Mouse (Mus musculus): Measurements from ENCODE around the gene Tssc4.

Gene Tssc4

GRCm38 (mm10) chr7:143069751-143070400, 827 bp downstream of the Tssc4 start:
- 7% methylated on average over 30 of the region's 30 CpGs for WGBS

- WGBS, result 85% methylated on average over 10 of the region's 10 CpGs
These were observed 1.5 kb downstream of the Tssc4 start for GRCm38 (mm10) chr7:143070506-143071070.

GRCm38 (mm10) chr7:143072605-143073004, 3.6 kb downstream of the Tssc4 start:
- WGBS, result 92% methylated on average over 5 of the region's 5 CpGs

- 65% methylated on average over 1 of the region's 1 CpGs for WGBS
These were observed 4.0 kb downstream of the Tssc4 start for GRCm38 (mm10) chr7:143073086-143073485.

GRCm38 (mm10) chr7:143075394-143075793, 6.3 kb downstream of the Tssc4 start:
- WGBS, result 85% methylated on average over 5 of the region's 5 CpGs

GRCm38 (mm10) chr7:143077351-143077750, 8.3 kb downstream of the Tssc4 start:
- 93% methylated on average over 2 of the region's 2 CpGs for WGBS

- WGBS, result 80% methylated on average over 6 of the region's 6 CpGs
These were observed 13.0 kb downstream of the Tssc4 start for GRCm38 (mm10) chr7:143082024-143082423.

DNA sequence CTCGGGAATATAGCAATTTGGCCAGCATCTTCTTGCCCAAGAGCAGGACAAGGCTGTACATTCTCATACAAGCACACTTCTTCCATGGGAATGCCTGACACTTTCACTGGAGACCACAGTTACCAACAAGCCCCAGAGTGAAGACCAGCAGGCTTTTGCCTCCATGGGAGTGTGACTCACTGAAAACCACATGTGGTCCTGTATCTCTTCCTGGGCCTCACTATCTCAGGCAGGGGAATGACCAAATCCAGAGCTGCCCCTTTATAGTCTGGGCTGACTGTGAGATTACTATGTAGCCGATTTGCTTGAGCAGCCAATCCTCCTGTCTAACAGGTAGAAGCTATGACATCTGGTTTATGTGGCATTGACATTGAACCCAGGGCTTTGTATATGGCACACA, 14.7 kb downstream of the Tssc4 start:
- WGBS, result 91% methylated on average over 2 of the region's 2 CpGs

GRCm38 (mm10) chr7:143086366-143086765, 17.3 kb downstream of the Tssc4 start:
- 69% methylated on average over 2 of the region's 2 CpGs for WGBS

- WGBS, result 70% methylated on average over 4 of the region's 4 CpGs
These were observed 18.1 kb downstream of the Tssc4 start for GRCm38 (mm10) chr7:143087070-143087579.

DNA sequence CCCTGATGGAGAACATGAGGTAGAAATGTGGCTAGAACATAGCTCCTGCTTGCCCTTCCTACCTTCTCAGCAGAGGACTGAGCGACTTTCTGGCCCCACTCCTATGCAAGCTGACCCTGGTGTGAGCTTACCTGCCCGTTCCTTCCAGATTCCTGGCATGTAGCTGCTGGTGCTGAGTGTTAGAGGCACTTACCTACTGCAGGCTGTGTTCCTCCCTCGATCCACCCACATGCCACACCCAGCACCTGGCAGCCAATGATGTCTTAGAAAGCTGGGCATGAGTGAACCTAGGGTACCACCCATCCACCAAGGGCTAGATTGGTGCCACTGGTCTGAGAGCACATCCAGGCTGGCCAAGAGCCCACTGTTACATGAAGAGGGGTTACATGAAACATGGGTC, 24.8 kb downstream of the Tssc4 start:
- 77% methylated on average over 3 of the region's 3 CpGs for WGBS

- 54% methylated on average over 10 of the region's 10 CpGs for WGBS
These were observed 25.8 kb downstream of the Tssc4 start, which contains the start of gene Trpm5 for GRCm38 (mm10) chr7:143094592-143095553. TSS of gene Trpm5 (minus strand) at chr7:143094642.

DNA sequence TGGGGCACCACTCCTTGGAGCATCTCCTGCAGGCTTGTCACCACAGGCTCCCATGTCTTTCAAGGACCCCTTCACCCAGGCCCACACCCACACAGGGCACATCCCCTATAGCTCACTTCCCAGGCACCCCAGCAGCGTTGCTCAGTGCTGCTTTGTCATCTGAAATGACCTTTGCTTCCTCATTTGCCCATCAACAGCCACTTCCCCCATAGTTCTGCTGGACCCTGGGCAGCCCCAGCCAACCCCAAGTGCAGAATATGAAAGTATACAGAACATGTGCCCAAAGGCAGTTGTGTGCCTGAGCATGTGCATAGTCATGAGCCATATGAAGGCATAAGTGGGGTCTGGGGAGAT, 26.5 kb downstream of the Tssc4 start:
- whole genome bisulfite sequencing, result 59% methylated on average over 1 of the region's 1 CpGs

- WGBS, result 32% methylated on average over 4 of the region's 4 CpGs
These were observed 31.7 kb downstream of the Tssc4 start for GRCm38 (mm10) chr7:143100759-143101158.

DNA sequence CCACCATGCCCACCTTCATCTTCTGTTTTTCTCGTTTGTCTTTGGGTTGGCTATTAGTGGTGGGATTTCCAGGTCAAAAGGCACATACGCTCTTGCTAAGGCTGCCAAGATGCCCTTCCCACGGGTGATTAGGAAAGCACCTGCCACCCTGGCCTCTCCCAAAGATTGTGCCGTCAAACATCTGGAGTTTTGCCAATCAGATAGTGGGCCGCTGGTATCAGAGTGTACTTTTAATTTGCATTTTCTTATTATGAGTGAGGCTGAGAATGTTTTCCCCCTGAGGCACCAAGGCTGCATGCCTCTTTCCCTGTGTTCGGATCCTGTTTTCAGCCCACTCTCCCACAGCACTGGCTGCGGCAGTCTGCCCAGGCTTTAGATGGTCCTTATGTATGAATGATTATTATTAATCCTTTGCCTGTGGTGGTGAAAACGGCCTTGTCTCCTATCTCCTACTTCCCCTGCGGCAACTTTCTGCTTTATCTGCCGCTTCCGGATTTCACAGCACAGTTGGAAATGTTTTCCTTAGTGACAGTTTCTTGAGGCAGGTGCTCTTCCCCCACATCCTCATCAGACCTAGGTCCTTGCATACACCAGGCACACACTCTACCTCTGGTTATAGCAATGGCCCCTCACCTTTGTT, 36.3 kb downstream of the Tssc4 start:
- WGBS, result 71% methylated on average over 11 of the region's 11 CpGs

- WGBS, result 76% methylated on average over 4 of the region's 4 CpGs
These were observed 37.0 kb downstream of the Tssc4 start, which contains the start of gene Kcnq1 for GRCm38 (mm10) chr7:143106062-143106461. TSS of gene Kcnq1 (plus strand) at chr7:143106362.

DNA sequence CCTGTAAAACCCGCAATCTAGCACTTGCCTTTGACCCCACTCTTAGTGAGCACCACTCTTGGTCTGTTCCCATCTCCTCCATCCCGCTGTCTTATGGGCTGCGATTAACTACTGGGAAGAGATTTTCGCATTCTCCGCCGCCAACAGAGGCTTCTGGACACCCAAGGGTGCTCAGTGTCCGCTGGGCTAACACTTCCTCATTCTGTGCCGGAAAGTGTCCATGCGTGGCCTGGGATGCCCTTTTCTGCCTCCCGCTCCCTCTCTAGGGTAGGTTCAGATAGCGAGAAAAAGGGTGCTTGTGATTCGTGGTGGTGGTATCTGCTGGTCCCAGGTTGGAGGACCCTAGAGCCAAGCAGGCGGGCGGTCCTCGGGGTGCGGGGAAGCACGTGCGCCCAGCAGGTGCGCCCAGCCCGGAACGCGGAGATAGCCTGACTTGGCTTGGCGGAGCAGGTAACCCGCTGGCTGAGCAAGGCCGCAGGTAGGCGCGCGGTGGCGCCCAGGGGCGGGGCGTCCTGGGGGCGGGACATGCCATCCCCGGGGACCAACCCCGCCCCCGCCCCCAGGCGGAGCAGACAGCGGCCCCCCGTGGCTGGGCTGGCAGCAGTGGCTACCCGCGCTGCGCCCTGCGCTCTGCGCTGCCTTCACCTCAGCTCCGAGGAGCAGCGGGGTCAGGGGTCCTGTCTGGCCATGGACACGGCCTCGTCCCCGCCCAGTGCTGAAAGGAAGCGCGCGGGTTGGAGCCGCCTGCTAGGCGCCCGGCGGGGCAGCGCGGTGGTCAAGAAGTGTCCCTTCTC, 37.8 kb downstream of the Tssc4 start:
- WGBS, result 10% methylated on average over 57 of the region's 57 CpGs

DNA sequence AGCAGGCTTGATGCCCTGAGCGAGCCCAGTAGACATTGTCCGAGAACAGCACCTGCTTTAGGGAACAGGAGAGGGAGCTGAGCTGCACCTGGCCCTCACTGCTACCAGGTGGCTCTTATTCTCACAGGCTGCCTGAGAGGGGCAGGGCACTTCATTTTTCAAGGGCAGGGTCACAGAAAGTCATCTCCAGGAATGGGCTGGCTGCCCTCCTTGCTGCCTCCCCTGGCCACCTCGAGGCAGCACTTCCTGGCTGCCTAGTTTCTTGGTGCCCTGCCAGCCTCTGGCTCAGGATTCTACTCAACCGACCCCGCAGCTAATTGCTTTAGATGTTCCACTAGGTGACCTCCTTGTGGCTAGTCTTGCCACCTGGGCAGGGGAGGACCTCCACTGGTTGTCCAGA, 39.2 kb downstream of the Tssc4 start:
- WGBS, result 46% methylated on average over 5 of the region's 5 CpGs

DNA sequence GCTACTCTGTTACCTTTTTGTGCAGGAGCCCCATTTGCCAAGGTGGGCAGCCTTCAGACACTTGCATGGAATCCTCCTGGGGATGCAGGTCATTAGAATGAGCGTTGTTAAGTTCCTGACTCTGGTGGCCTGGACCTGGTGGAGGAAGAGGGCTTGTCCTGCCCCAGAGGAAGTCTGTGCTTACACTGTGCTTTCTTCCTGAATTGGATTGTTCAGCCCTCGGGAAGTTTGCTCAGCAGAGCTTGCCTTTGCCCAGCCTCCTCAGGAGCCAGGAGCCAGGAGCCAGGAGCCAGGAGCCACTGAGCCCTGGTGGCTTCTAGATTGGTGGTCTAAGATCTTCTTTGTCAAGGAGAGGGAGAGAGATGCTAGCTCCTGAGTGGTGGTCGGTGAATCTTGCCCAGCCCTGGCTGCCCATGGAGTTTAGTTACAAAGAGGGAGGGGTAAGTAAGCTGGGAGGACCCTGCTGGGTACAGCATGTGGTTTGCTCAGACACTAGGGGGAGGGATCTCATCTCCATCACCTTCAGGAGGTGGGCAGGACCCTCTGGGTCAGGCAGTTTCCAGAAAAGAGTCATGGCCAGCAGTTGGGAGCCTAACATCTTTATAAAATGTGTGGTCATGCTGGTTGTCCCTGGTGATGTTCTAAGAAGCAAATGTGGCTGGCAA, 40.1 kb downstream of the Tssc4 start:
- WGBS, result 46% methylated on average over 3 of the region's 3 CpGs

DNA sequence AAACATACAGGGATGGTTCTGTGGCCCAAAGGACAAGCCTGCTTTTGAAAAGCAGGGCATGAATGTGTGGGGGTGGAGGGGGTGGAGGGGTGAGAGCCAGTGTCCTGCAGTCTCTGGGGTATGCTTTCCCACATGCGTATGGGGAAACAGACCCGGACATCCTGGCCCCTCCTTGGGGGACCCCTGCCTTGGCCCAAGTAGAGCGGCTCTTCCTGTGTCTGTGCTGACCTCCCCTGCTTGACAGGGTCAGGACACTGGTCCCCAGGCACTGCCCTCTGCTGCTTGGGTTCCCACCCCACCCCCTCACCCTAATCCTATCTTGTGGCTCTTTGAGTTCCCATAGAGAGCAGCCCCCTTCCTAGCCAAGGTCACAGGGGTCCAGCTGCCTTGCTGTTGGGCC, 40.6 kb downstream of the Tssc4 start:
- 85% methylated on average over 3 of the region's 3 CpGs for WGBS

All from cerebral cortex, adult 2 months (tissue).